Mouse (Mus musculus) naive thymus-derived CD4-positive, alpha-beta T cell, adult 5 months (primary cell): ENCODE data around the gene Krt28. TPM values are rescaled to one million over a fixed set of nuclear protein-coding genes. Genes with fewer than 3 reads are reported as not detected.

Experiments
- polyA plus RNA-seq: library from polyadenylated mRNA; unstranded; fragments of 100-300 nt; shearing (Covaris generic); gene quantifications from one replicate; pipeline ENCODE4 v1.2.1, GENCODE M21; 2017

Gene Krt28
- polyA plus RNA-seq: not detected

GRCm38 (mm10) chr11:99374803-99375202 lies at the start of gene Krt28:
Gene Krt28, minus strand, starts transcription at chr11:99374903.

DNA sequence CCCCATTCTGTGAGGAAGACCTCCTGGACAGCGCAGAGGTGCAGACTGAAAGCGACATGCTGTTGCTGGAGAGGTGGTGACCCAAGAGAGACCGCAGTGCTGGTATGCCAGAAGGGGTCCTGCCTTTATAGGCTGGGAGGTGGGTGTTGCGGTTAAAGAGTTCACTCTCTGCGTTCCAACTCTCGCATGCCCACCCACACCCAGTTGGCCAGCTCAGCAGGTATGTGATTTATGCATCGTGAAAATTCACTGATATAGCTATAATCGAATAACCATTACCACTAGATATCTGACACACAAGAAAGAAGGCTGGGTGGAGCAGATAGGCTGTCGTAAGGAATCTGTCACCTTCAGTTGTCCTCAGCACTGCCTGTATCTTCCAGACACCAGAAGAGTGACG lies 47.5 kb upstream of the Krt28 start, which contains the start of gene Krt12:
Gene Krt12, minus strand, starts transcription at position 101 of the 400 bp plus-strand sequence.

GRCm38 (mm10) chr11:99389264-99389663 lies 14.6 kb upstream of the Krt28 start, which contains the start of gene Krt10:
Gene Krt10, minus strand, starts transcription at chr11:99389364.

DNA sequence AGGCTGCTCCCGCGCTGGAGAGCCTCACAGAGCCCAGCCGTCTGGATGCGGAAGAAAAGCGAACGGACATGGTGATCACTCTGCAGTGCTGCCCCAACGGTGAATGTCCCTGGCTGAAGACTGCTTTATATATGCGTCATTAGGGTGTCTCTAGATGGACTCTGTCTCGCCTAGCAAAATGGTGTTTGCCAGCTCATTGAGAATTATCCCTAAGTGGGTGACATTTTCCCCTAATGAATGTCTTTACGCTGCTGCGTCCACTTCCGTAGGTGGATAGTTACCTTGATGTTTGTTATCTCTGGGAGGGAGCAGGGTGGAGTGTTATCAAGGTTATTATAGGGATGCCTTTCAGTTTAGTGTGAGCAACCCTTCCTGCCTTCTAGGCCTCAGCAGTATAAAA lies 23.7 kb downstream of the Krt28 start, which contains the start of gene Krt27:
Gene Krt27, minus strand, starts transcription at position 101 of the 400 bp plus-strand sequence.

GRCm38 (mm10) chr11:99337866-99338265 lies 36.8 kb downstream of the Krt28 start, which contains the start of gene Krt26:
Gene Krt26, minus strand, starts transcription at chr11:99337966.

GRCm38 (mm10) chr11:99322851-99323250 lies 51.9 kb downstream of the Krt28 start, which contains the start of gene Krt25:
Gene Krt25, minus strand, starts transcription at chr11:99322951.

Other genes starting within 250 kb of the Krt28 start
- gene Ccr7, start 219.8 kb downstream of the Krt28 start, polyA plus RNA-seq: 3,115 TPM
- gene Smarce1, start 143.9 kb downstream of the Krt28 start, polyA plus RNA-seq: 229 TPM
- gene Krt222, start 130.8 kb downstream of the Krt28 start, polyA plus RNA-seq: 0.58 TPM
- gene Krt24, start 89.6 kb downstream of the Krt28 start, polyA plus RNA-seq: not detected
- not detected for gene Krt25, start 52.0 kb downstream of the Krt28 start, polyA plus RNA-seq
- not detected for gene Krt26, start 36.9 kb downstream of the Krt28 start, polyA plus RNA-seq
- gene Krt27, start 23.8 kb downstream of the Krt28 start, polyA plus RNA-seq: not detected
- 8.2 TPM for gene Krt10, start 14.5 kb upstream of the Krt28 start, polyA plus RNA-seq
- not detected for gene Krt12, start 47.4 kb upstream of the Krt28 start, polyA plus RNA-seq
- not detected for gene Krt20, start 63.2 kb upstream of the Krt28 start, polyA plus RNA-seq
- not detected for gene Krt23, start 118.2 kb upstream of the Krt28 start, polyA plus RNA-seq
- not detected for gene Krt39, start 146.4 kb upstream of the Krt28 start, polyA plus RNA-seq
- gene Krt40, start 168.3 kb upstream of the Krt28 start, polyA plus RNA-seq: not detected
- gene Krtap3-3, start 176.0 kb upstream of the Krt28 start, polyA plus RNA-seq: not detected
- gene Krtap3-2, start 181.9 kb upstream of the Krt28 start, polyA plus RNA-seq: not detected
- not detected for gene Gm11939, start 184.6 kb upstream of the Krt28 start, polyA plus RNA-seq
- not detected for gene Krtap3-1, start 191.7 kb upstream of the Krt28 start, polyA plus RNA-seq
- not detected for gene Krtap1-5, start 206.1 kb upstream of the Krt28 start, polyA plus RNA-seq
- not detected for gene Krtap1-4, start 208.8 kb upstream of the Krt28 start, polyA plus RNA-seq
- not detected for gene Krtap1-3, start 216.4 kb upstream of the Krt28 start, polyA plus RNA-seq
- gene Krtap9-3, start 223.2 kb upstream of the Krt28 start, polyA plus RNA-seq: not detected
- not detected for gene Gm11938, start 228.4 kb upstream of the Krt28 start, polyA plus RNA-seq
- gene Gm11937, start 235.3 kb upstream of the Krt28 start, polyA plus RNA-seq: not detected
- gene Krtap2-4, start 239.9 kb upstream of the Krt28 start, polyA plus RNA-seq: not detected
- gene Gm11562, start 245.5 kb upstream of the Krt28 start, polyA plus RNA-seq: not detected